Mouse (Mus musculus) megakaryocyte, embryonic 14.5 days (primary cell): ENCODE results near the gene Gm43552.

Experiments
- FLI1 ChIP-seq: IDR thresholded peaks from 2 replicates; pipeline ENCODE4 v1.6.1; 2012; ENCODE audit warnings: low read length, inconsistent platforms, mixed read lengths
- GATA1 ChIP-seq: IDR thresholded peaks from 3 replicates; pipeline ENCODE4 v1.6.1; 2012; ENCODE audit warnings: mixed read lengths, low read length, inconsistent platforms, borderline replicate concordance

DNA sequence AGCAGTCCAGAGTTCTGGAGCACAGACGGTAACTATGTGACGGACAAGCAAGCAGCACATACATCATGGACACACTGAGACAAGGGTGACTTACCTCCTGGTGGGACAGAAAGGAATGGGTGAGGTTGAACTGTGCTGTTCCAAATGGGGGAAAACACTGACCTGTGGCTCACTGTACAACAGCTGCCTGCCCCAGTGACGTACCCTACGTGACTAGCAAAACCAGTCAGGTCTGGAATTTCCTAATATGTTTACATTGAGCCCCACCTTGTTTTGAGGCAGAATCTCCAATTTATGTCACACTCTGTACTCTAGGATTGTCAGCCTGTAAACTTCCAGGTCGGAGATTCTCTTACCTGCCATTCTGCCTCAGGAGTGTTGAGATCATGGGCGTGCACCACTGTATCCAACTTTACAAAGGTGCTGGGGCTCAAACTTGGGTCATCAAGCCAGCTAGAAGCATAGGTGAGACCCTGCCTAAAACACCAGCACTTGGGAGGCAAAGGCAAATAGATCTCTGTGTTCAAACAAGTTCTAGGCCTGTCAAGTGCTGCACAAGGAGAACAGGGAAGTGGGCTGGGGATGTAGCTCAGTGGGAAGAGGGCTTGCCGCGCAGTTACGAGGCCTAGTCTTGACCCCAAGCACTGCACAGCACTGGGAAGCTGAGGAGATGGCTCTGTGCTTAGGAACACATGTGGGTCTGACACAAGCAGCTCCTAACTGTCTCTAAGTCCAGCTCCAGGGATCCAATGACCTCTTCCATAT lies 12.8 kb downstream of the Gm43552 start:
- no peak for TF ChIP-seq FLI1
- TF ChIP-seq GATA1, result no peak
